Mouse (Mus musculus) heart, postnatal 10 days (tissue): ENCODE results near the gene Clasrp. TPM values are rescaled to one million over a fixed set of nuclear protein-coding genes. Genes with fewer than 3 reads are reported as not detected.
A peak's percentile ranks its signal among the peaks of the same experiment; 100 is the strongest.

Source experiments
- DNase-seq, 2 experiments: peaks; one replicate each; pipeline ENCODE4 v3.0.0; 2021
- intact Hi-C: fragments of 180-260 bp; cut with DNase I; formaldehyde crosslinking; loops from one replicate; pipeline ENCODE4 v1.15.1; 2025
- total RNA-seq, 2 experiments: library from RNA; stranded (reverse); gene quantifications; 2 replicates each; pipeline ENCODE4 v1.2.3; 2021

Gene Clasrp
- 10 to 100 TPM; 24.1 to 29.5 TPM for total RNA-seq

- DNase-seq = peak; percentile 97 to 99
- intact Hi-C loops = no loop called here
Observed at GRCm38 (mm10) chr7:19603849-19604605, at the start of gene Clasrp. Gene Clasrp (minus strand): TSS chr7:19604486.

DNA sequence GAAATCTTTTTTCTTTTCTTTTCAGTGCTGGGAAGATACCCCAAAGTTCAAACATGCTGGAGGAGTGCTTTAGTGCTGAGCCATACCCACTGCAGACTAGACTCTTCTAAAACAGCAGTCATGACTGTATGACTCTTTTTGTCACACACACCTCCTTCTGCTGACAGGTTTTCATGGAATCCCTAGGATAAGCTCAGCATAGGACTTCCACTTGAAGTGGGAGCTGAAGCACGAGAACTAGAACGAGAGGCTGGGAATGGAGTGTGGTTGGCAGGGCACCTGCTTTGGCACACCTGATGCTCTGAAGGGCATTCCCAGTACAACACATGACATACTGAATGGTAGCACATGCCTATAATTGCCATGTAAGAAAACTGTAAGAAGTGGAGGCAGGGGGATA, 48.3 kb upstream of the Clasrp start:
- peak; percentile 84 to 85 for DNase-seq
- intact Hi-C loops = no loop called here

DNA sequence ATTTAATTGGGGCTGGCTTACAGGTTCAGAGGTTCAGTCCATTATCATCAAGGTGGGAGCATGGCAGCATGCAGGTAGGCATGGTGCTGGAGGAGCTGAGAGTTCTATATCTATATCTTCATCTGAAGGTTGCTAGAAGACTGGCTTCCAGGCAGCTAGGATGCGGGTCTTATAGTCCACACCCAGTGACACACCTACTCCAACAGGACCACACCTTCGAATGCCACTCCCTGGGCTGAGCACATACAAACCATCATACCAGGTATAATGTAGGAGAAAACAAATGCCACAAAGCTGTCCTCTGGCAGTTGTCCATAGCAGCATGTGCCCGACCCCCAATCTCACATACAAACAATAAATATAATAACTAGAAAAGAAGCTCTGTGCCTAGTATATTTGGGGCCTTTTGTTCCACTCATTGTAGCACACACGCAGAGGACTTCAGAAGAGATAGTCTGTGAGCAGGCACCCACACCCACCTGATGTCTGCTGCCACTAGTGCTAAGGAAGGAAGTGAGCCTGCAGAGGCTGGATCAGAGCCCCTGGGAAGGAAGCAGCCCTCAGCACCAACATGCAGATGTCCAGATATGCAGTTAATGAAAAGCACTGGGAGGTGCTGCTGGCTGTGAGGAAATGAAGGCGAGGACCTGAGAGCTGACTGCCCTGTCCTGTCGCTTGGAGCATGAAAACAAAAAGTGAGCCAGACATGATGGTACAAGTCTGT, 46.9 kb upstream of the Clasrp start:
- DNase-seq = no peak
- intact Hi-C loops = no loop called here

DNA sequence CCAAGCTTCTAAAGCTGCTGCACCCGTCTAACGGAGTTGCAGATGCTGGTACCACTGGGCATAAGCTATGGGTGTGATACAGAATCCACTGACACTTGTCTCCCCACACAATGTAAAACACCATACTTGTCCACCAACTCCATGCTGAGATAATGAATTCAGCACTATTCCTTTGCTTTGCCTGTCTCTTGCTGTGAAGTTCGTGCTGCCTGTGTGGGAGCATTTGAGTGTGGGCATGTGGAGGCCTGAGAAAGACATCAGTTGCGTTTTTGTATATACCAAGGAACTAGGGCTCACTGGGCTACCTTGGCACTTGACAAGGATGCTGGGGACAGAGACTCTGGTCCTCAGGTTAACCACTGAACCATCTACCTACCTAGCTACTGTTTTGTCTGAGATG, 36.9 kb upstream of the Clasrp start:
- intact Hi-C loops = no loop called here
- DNase-seq = no peak

DNA sequence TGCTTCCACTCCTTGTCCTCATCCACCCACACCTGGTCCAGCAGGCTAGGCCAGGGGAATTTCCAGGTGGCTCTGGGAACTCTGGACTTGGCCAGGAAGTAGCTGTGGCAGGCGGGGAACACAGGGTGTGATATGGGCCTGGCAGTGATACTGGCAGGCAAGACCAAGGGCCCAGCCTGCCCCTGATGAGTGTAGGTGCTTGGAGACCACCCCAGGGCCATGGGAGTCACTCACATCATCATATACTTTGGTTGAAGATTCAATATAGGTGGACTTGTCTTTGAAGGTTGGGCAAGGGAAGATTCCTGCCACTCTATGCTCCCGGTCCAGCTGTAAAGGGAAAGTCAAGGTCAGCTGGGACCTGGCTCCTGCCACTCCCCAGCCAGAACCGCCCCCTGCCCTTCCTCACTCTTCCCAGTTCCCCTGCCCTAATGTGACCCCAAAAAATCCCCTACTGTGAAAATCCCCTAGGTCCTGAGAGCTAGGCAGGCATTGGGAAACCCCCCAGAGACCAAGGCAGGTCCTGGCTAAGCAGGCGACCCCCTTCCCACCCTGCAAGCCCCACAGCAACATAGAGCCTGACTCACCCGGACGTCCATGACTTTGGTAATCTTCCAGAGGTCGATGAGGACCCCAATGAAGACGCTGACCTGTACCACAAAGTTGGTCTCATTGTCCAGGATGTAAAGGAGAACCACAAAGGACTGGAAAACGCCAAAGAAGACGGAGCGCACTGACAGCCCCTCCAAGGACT, 31.0 kb upstream of the Clasrp start:
- intact Hi-C loops = no loop called here

GRCm38 (mm10) chr7:19634591-19634990, 30.3 kb upstream of the Clasrp start:
- intact Hi-C loops = no loop called here

More for the DNA sequence above, 31.0 kb upstream of the Clasrp start:
- no peak for DNase-seq

GRCm38 (mm10) chr7:19633855-19634254, 29.6 kb upstream of the Clasrp start:
- no peak for DNase-seq
- intact Hi-C loops = no loop called here

More at GRCm38 (mm10) chr7:19634591-19634990, 30.3 kb upstream of the Clasrp start:
- DNase-seq = no peak

DNA sequence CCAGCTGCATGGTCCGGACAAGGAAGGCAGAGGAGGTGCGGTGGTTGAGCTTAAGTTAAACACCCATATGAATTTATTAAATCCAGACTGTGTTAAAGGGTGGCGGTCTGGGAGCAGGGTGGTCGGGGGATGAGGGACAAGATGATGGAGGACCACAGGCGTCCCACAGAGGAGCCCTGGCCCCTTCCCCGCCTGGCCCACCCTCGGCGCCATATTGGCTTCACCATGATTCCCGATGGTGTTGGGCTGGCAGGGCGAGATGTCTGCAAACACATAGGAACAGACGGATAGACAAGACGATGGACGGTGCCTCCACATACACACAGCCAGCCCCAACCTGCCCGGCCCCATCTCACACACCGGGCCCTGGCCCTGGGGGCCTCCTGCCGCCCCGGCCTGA, 28.9 kb upstream of the Clasrp start:
- intact Hi-C loops = no loop called here
- no peak for DNase-seq

DNA sequence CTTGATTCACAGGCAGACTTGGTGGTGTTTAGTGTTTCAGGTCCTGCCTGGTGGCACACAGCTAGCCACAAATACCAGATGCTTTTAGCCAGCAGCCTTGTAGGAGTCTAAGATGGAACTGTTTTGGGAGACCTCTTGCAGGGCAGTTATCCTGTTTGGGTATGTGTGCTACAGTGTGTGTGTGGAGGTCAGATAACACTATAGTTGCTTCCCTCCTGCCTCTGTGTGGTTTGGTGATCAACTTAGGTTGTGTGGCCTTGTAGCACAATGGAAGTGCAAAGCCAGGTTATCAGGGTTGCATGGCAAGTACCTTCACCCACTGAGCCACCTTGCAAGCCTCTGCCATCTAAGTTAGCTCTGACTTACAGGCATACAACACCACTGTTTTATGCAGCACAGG, 28.4 kb upstream of the Clasrp start:
- intact Hi-C loops = no loop called here

GRCm38 (mm10) chr7:19632275-19632674, 28.0 kb upstream of the Clasrp start:
- no peak for DNase-seq
- intact Hi-C loops = no loop called here

More for the DNA sequence above, 28.4 kb upstream of the Clasrp start:
- DNase-seq = no peak

DNA sequence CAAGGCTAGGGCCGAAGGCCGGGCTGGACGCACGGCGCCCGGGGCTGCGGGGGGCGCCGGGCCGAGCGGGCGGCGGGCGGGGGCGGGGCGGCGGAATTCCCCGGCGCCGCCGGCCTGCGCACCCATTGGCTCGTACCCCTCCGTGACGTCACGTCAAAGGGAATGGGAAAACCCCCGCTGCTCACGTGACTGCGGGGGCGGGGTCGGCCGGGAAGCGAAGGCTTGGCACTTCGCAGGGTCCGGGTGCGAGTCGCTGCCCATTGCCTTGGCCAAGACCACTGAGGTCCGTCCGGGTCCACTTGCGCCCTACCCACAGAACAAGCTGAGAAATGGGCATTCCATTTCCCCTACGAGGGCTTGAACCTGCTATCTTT, 25.1 kb upstream of the Clasrp start, which contains the start of gene Relb:
Gene Relb, minus strand, starts transcription at position 78 of the 374 bp plus-strand sequence.
- intact Hi-C loops = no loop called here
- peak; percentile 92 to 94 for DNase-seq

DNA sequence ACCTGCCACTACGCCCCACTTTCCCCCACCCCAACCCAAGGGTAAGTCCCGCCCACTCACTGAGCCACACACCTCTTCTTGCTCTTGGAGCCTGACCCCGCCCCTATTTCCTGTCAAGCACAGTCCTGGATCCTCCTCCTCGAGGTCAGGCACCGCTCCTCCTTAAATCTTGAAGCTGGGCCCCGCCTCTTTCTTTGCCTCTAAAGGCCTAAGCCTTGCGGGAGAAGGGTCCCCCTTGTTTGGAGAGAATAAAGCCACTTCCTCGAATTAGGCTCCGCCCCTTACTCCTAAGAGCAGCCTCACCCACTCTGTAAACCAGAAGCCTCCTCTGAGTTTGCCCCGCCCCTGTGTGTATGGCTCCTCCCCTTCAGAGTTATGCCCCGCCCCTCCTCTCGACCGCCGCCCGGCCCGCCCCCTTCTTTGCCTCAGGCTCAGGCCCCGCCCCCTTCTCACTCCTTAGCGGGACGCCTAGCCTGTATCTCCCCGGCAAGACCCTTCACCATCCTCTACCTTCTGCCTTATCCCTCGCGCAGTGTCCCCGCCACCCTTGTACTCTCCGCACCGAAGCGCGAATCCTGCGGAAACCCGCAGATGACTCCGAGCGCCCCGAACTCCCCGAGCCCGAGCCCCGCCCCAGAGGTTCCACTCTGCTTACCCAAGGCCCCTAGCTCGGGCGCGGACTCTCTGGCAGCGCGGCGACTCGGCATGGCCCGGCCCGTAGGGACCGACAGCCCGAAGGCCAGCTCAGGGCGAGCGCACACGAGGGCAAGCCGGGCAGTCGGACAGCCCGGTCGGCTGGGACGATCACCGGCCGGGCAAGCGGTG, 24.5 kb upstream of the Clasrp start:
- intact Hi-C loops = no loop called here

GRCm38 (mm10) chr7:19628192-19628535, 23.9 kb upstream of the Clasrp start:
- intact Hi-C loops = no loop called here
- DNase-seq = no peak

More for the DNA sequence above, 24.5 kb upstream of the Clasrp start:
- DNase-seq = peak; percentile 95 to 97

DNA sequence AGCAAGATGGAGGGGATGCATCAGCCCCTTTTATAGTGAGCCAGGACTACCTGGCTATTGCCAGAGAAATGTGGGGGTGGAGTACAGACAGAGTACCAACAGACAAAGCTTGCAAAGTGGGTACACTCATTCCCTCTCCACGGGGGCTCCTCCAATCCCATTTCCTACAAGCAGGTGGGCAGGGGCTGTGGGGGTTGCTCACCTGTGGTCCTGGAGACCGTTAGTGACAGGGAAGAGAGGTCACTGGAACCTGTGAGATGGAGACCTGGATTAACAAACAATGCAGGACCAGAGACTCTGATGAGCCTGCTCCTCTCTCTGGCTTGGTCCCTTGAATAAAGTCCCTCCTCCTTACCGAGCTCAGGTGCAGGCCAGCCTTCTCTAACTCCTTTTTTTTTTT, 23.4 kb upstream of the Clasrp start:
- intact Hi-C loops = no loop called here
- no peak for DNase-seq

GRCm38 (mm10) chr7:19623433-19623832, 19.1 kb upstream of the Clasrp start:
- DNase-seq = no peak
- intact Hi-C loops = no loop called here

DNA sequence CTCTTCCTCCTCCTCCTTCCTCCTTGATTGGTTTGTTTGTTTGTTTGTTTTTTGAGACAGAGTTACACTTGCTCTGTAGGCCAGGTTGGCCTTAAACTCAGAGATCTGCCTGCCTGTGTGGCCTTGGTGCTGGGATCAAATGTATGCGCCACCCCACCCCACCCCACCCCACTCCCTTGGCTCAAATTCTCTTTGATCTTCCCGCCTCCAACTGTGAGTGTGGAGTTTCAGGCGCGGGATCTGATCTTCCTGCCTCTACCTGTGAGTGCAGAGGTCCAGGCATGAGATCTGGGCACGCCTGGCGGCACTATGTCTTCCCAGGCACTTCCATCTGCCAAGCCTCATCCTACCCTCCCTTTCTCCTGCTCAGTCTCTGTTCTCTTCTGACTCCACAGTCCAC, 18.0 kb upstream of the Clasrp start:
- intact Hi-C loops = no loop called here
- DNase-seq = no peak

DNA sequence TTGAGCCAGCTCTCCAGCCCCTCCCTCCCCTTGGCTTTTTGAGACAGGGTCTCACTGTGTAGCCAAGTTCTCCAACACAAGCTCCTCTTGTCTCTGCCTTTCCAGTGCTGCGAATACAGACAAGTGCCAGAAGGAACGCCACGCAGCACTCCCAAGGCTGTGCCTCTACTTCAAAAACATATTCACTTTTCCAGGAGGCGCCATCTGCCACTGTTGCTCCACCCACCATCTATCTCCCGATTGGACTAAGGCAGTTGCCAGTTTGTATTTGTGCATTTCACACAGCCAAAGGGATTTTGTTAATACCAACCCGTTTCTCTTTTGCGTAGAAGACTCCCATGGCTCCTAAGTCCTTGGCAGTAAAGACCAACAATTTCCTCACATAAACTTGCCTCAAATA, 16.5 kb upstream of the Clasrp start:
- intact Hi-C loops = no loop called here
- no peak for DNase-seq

- DNase-seq = peak; percentile 86 to 89
- intact Hi-C loops = loop anchor here (2.0 to 5.0 kb wide), 3 partner anchors 30 to 214 kb away; partner anchors contain the start of genes Bloc1s3, Ckm, Klc3 and Trappc6a
Observed at GRCm38 (mm10) chr7:19619004-19619801, 14.9 kb upstream of the Clasrp start.

DNA sequence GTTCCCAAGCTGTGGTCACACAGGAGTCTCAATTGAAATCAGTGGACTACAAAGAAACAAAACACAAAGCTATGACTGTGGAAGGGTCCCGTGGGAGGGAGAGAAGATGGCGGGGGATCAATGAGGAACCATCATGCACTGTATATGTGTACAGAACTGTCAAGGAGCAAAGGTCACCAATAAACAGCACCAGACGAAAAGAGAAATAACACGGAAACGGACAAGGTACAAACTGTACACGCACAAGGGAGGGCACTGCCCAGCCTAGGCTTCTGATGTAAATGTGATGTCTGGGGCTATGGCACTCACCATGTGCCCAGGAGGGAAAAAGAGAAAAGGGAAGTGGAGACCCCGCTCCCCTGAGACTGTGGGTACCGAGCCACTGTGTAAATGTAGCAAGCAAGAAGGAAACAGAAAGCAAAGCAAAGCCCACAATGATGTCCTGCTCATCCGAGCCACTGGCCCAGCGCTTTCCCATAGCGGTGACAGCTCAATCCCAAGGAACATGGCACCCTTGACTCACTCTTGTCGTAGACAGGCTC, 10.8 kb upstream of the Clasrp start:
- DNase-seq = no peak
- intact Hi-C loops = loop anchor here (5.0 kb wide), 1 partner anchor 108 kb away; the partner anchor contains the start of genes Bloc1s3 and Trappc6a
